Mouse (Mus musculus): ENCODE measurements around the gene Pex19.

DNA sequence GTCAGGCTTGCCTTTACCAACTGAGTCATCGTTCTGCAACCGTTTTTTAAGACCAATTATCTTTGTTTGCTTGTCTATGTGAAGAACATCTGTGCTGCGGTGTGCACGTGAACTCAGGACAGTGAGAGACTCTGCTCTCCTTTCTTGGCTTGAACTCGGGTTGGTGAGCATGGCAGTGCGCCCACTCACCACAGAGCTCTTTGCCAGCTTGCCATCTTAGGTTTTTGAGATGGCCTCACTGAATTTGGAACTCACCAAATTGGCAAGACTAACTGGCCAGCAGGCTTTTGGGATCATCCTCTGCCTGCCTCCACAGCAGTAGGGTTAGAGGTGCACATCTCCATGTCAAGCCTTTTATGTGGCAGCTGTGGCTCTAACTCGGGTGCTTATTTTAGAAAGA, 51.2 kb downstream of the Pex19 start:
- TF ChIP-seq GATA1 (IDR thresholded peaks at IDR 0.05; ENCODE audit: low read length) = no peak
- no peak for TF ChIP-seq TAL1 (IDR thresholded peaks at IDR 0.05; ENCODE audit: low read length)

Measured in erythroblast, embryonic 14.5 days (primary cell).